ENCODE assay signal across 22 mouse cellular contexts in genomic region chr4:83436375-83436774, GRCm38 (mm10).
"Had no signal": no experiment of that assay in that cellular context is flagged by ENCODE, and none has a peak within 500 bp of the region (broad histone marks: within the 10 kb centered on the region; RNA-seq: fewer than 3 reads in every experiment).

No protein-coding gene starts in this region.

- H3K9ac ChIP-seq: liver, embryonic 15.5 days; lung, embryonic 15.5 days; midbrain, embryonic 13.5 days; neural tube, embryonic 13.5 days; stomach, embryonic 15.5 days had no signal

- DNase-seq: kidney, adult 18-20 months; kidney, adult 9 months; kidney, postnatal 25 days; layer of hippocampus, adult 9-11 months; lung, adult 18-20 months; lung, postnatal 10 days; lung, postnatal 36 days; retina, postnatal 1 day; right cerebral cortex, postnatal 14 days; right cerebral cortex, postnatal 4 days; thymus, postnatal 25 days had no signal

- H3K27ac ChIP-seq: layer of hippocampus, adult 2 months; liver, embryonic 15.5 days; lung, embryonic 15.5 days; midbrain, embryonic 10.5 days; midbrain, embryonic 13.5 days; neural tube, embryonic 13.5 days; stomach, embryonic 15.5 days had no signal

- H3K4me3 ChIP-seq: layer of hippocampus, adult 2 months; left cerebral cortex, adult 2 months; liver, embryonic 15.5 days; lung, embryonic 15.5 days; megakaryocyte, embryonic 14.5 days; midbrain, embryonic 10.5 days; midbrain, embryonic 13.5 days; myocyte; neural tube, embryonic 13.5 days; stomach, embryonic 15.5 days had no signal

- H3K4me1 ChIP-seq: lung, embryonic 15.5 days; midbrain, embryonic 13.5 days; neural tube, embryonic 13.5 days; stomach, embryonic 15.5 days had no signal

- H3K9me3 ChIP-seq: liver, embryonic 15.5 days; lung, embryonic 15.5 days; megakaryocyte, embryonic 14.5 days; midbrain, embryonic 10.5 days; midbrain, embryonic 13.5 days; neural tube, embryonic 13.5 days; stomach, embryonic 15.5 days had no signal

- H3K27me3 ChIP-seq: liver, embryonic 15.5 days; lung, embryonic 15.5 days; megakaryocyte, embryonic 14.5 days; midbrain, embryonic 13.5 days; neural tube, embryonic 13.5 days; stomach, embryonic 15.5 days had no signal

- ATAC-seq: midbrain, embryonic 13.5 days; midbrain, embryonic 16.5 days had no signal

- H3K4me2 ChIP-seq: liver, embryonic 15.5 days; lung, embryonic 15.5 days; midbrain, embryonic 13.5 days; neural tube, embryonic 13.5 days; stomach, embryonic 15.5 days had no signal
